Comparison of ENCODE assay signal across 12 mouse cellular contexts in the genomic region with DNA sequence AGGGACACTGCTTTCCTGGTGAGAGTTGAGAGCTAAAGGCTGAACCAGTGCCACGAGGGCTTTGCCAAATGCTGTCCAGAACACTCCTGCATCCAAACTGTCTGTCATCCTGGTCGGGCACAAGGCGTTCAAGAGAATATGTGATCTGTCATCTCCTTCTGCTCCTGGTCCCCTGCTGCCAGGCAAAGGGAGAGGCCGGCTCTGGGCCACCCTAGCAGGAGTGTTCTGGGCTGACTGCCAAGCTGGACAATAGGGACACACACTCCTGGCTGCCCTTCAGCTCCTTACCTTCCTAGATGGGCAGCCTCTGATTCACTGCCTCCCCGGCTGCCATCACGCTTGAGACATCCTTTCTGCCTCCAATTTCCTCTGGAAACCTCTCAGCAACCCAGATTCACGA. TPM values are rescaled to one million over a fixed set of nuclear protein-coding genes. Genes with fewer than 3 reads are reported as not detected.
DNase-seq lines count a peak whose midpoint lies in the region; ATAC-seq and TF ChIP-seq lines count a peak whose summit lies in the region.
"Had no signal": no experiment of that assay in that cellular context is flagged by ENCODE, and none has a peak within 500 bp of the region (broad histone marks: within the 10 kb centered on the region; RNA-seq: fewer than 3 reads in every experiment).

No protein-coding gene starts in this region.

- H3K27ac ChIP-seq in heart, embryonic 10.5 days: no peak overlapping the region
- H3K27ac ChIP-seq in heart, embryonic 14.5 days (replicated peaks in 1 of 2; ENCODE audit: control insufficient read depth in 1 of 2, insufficient read depth in 1 of 2, low read depth in 2 of 2, low read length in 2 of 2): no peak overlapping the region
- H3K27ac ChIP-seq in stomach, postnatal 0 days (replicated peaks): no peak overlapping the region
- H3K27ac ChIP-seq: left cerebral cortex, adult 2 months; macrophage; neural tube, embryonic 13.5 days had no signal

- H3K9ac ChIP-seq in heart, embryonic 14.5 days (ENCODE audit: low read length): no peak overlapping the region
- H3K9ac ChIP-seq in stomach, postnatal 0 days (ENCODE audit: low read length): no peak overlapping the region
- H3K9ac ChIP-seq: neural tube, embryonic 13.5 days had no signal

- TF ChIP-seq CTCF in stomach, postnatal 0 days (IDR thresholded peaks at IDR 0.05; ENCODE audit: low read depth): no peak

- no peak for TF ChIP-seq EP300 in stomach, postnatal 0 days (optimal IDR thresholded peaks at IDR 0.05)

- DNase-seq in heart, adult 8-10 months (ENCODE audit: low spot score): peak; percentile 41
- DNase-seq in heart, embryonic 10.5 days (ENCODE audit: low spot score): no peak
- DNase-seq in testis, postnatal 10 days (ENCODE audit: low spot score): peak; percentile 60
- no peak for DNase-seq in testis, postnatal 14 days (ENCODE audit: low spot score)
- DNase-seq in stomach, postnatal 0 days (ENCODE audit: low spot score): peak; percentile 79
- no peak for DNase-seq in gastrocnemius, adult 18-20 months (ENCODE audit: low spot score)
- no peak for DNase-seq in thymus, postnatal 4 days

- no peaks in the 10 kb centered on the region for H3K4me1 ChIP-seq in heart, embryonic 10.5 days
- H3K4me1 ChIP-seq in heart, embryonic 14.5 days (ENCODE audit: control insufficient read depth in 2 of 2, insufficient read depth in 2 of 2, low read length in 2 of 2): no peaks in the 10 kb centered on the region
- H3K4me1 ChIP-seq in stomach, postnatal 0 days (replicated peaks; ENCODE audit: control insufficient read depth, insufficient read depth): no peaks in the 10 kb centered on the region
- H3K4me1 ChIP-seq: neural tube, embryonic 13.5 days had no signal

- H3K4me2 ChIP-seq in heart, embryonic 14.5 days (ENCODE audit: low read length): no peak overlapping the region
- no peak overlapping the region for H3K4me2 ChIP-seq in stomach, postnatal 0 days (replicated peaks; ENCODE audit: low read depth)
- H3K4me2 ChIP-seq: neural tube, embryonic 13.5 days had no signal

- 60% methylated on average over 7 of the region's 7 CpGs for WGBS in heart, embryonic 10.5 days
- 22% methylated on average over 7 of the region's 7 CpGs for WGBS in heart, embryonic 14.5 days
- WGBS in stomach, postnatal 0 days: 50% methylated on average over 7 of the region's 7 CpGs

- peaks cover 16% of the 10 kb centered on the region; the same call in 1 of the 2 replicates for H3K27me3 ChIP-seq in heart, embryonic 10.5 days (ENCODE audit: insufficient read depth, poor library complexity, severe bottlenecking)
- no peaks in the 10 kb centered on the region; the same call in 1 of the 2 replicates for H3K27me3 ChIP-seq in heart, embryonic 14.5 days (ENCODE audit: control insufficient read depth, insufficient read depth, low read length)
- H3K27me3 ChIP-seq in stomach, postnatal 0 days (ENCODE audit: control insufficient read depth, insufficient read depth, low read length): no peaks in the 10 kb centered on the region
- H3K27me3 ChIP-seq: neural tube, embryonic 13.5 days had no signal

- ATAC-seq in heart, embryonic 14.5 days (ENCODE audit: insufficient number of reproducible peaks, insufficient read depth, low FRiP score, low read depth): 0 out of 2 replicates have a peak, but pooled peaks have one; percentile 12
- peak; percentile 77 for ATAC-seq in stomach, postnatal 0 days (ENCODE audit: low FRiP score, low TSS enrichment)

- no peaks in the 10 kb centered on the region for H3K9me3 ChIP-seq in heart, embryonic 10.5 days
- H3K9me3 ChIP-seq in heart, embryonic 14.5 days (ENCODE audit: control insufficient read depth, low read length): no peaks in the 10 kb centered on the region
- no peaks in the 10 kb centered on the region for H3K9me3 ChIP-seq in stomach, postnatal 0 days (ENCODE audit: control insufficient read depth, low read length)
- H3K9me3 ChIP-seq: neural tube, embryonic 13.5 days had no signal

- no peak overlapping the region for H3K4me3 ChIP-seq in heart, embryonic 10.5 days
- no peak overlapping the region for H3K4me3 ChIP-seq in heart, embryonic 14.5 days (ENCODE audit: control insufficient read depth in 1 of 2, insufficient read depth in 1 of 2, low read depth in 1 of 2, low read length in 2 of 2)
- no peak overlapping the region for H3K4me3 ChIP-seq in stomach, postnatal 0 days (ENCODE audit: low read depth, low read length)
- H3K4me3 ChIP-seq: erythroblast, embryonic 14.5 days; left cerebral cortex, adult 2 months; neural tube, embryonic 13.5 days had no signal

- no peaks in the 10 kb centered on the region for H3K36me3 ChIP-seq in heart, embryonic 10.5 days
- H3K36me3 ChIP-seq in heart, embryonic 14.5 days (ENCODE audit: control insufficient read depth, insufficient read depth, low read length): no peaks in the 10 kb centered on the region
- no peaks in the 10 kb centered on the region for H3K36me3 ChIP-seq in stomach, postnatal 0 days (ENCODE audit: control insufficient read depth, insufficient read depth, low read length)
- H3K36me3 ChIP-seq: neural tube, embryonic 13.5 days had no signal

RNA-seq across cellular contexts. Expression of a gene that starts 15.1 kb away (rescaled TPM):
- 10 to 100 TPM; 88.9 to 96.8 (median 93.6) TPM for total RNA-seq in heart, adult 8-10 months (2022)
- polyA plus RNA-seq in heart, embryonic 10.5 days (2016; fragmentation: Nextera tagmentation; extraction: Ambion mirVana): 136 and 146 TPM in 2 replicates
- polyA plus RNA-seq in heart, embryonic 14.5 days (2014; fragmentation: Nextera tagmentation; extraction: Ambion mirVana): 131 and 138 TPM in 2 replicates
- polyA plus RNA-seq in stomach, postnatal 0 days (2015; fragmentation: Nextera tagmentation; extraction: Ambion mirVana): 113 TPM in 2 replicates
- 10 to 100 TPM; 66.5 to 75.7 TPM for total RNA-seq in gastrocnemius, adult 18-20 months (2021)

Comparison
In these comparisons a context has a peak if more than half of its experiments do, and no peak if none do; other contexts are left out.
1. DNase-seq: peak in heart, adult 8-10 months (single experiment), testis, postnatal 10 days (single experiment) and stomach, postnatal 0 days (single experiment); none in heart, embryonic 10.5 days (single experiment), testis, postnatal 14 days (single experiment), gastrocnemius, adult 18-20 months (single experiment) and thymus, postnatal 4 days (single experiment).